Mouse (Mus musculus) kidney, embryonic 14.5 days (tissue): ENCODE results near the gene Kcna2. TPM values are rescaled to one million over a fixed set of nuclear protein-coding genes. Genes with fewer than 3 reads are reported as not detected.

Experiments
- ATAC-seq: fragments of 200-750 bp; cut with Nextera tagmentation; 2 replicates; pipeline ENCODE4 v1.8.0; 2017; ENCODE audit warnings: moderate number of reproducible peaks, mild to moderate bottlenecking, moderate TSS enrichment, moderate library complexity; ENCODE audit not compliant: low FRiP score, low TSS enrichment
- H3K27ac ChIP-seq: fragments of 300-500 bp; sonication (generic); 2 replicates; pipeline ENCODE4 v1.5.1; 2014; ENCODE audit warnings: low read depth, mild to moderate bottlenecking, low read length, moderate library complexity, mixed read lengths
- H3K27me3 ChIP-seq: fragments of 300-500 bp; sonication (generic); 2 replicates; pipeline ENCODE4 v1.6.1; 2014; ENCODE audit warnings: mild to moderate bottlenecking, low read length; ENCODE audit not compliant: control insufficient read depth, insufficient read depth
- H3K36me3 ChIP-seq: fragments of 300-500 bp; sonication (generic); 2 replicates; pipeline ENCODE4 v1.6.1; 2014; ENCODE audit warnings: low read length, mixed read lengths; ENCODE audit not compliant: control insufficient read depth, insufficient read depth
- H3K4me1 ChIP-seq: fragments of 300-500 bp; sonication (generic); 2 replicates; pipeline ENCODE4 v1.6.1; 2014; ENCODE audit warnings: low read length, mixed read lengths; ENCODE audit not compliant: control insufficient read depth, insufficient read depth
- H3K4me2 ChIP-seq: fragments of 300-500 bp; sonication (generic); replicated peaks from 2 replicates; pipeline ENCODE4 v1.6.1; 2014; ENCODE audit warnings: low read depth, mild to moderate bottlenecking, low read length
- H3K4me3 ChIP-seq: fragments of 300-500 bp; sonication (generic); 2 replicates; pipeline ENCODE4 v1.5.1; 2014; ENCODE audit warnings: mild to moderate bottlenecking, low read length
- H3K9ac ChIP-seq: fragments of 300-500 bp; sonication (generic); 2 replicates; pipeline ENCODE4 v1.6.1; 2014; ENCODE audit warnings: low read depth, mild to moderate bottlenecking, low read length, moderate library complexity
- H3K9me3 ChIP-seq: fragments of 300-500 bp; sonication (generic); 2 replicates; pipeline ENCODE4 v1.6.1; 2016; ENCODE audit warnings: low read length; ENCODE audit not compliant: control insufficient read depth
- WGBS: fragments of 180-500 bp; shearing (Covaris S2); extraction: QIAGEN DNeasy Blood & Tissue Kit; methylation state at CpG from one replicate; pipeline ENCODE4 v1.1.7; 2014; 5-methylcytosine and 5-hydroxymethylcytosine counted together
- polyA plus RNA-seq: library from polyadenylated mRNA; unstranded; fragments of >200 nt; fragmentation: Nextera tagmentation; extraction: Ambion mirVana; gene quantifications from 2 replicates; pipeline ENCODE4 v1.2.1, GENCODE M21; 2014

Gene Kcna2
- polyA plus RNA-seq, 1 experiment from 2014 or later = 0.08 TPM

- Histone ChIP-seq H3K27me3 (no peaks in the 10 kb centered on the region), H3K4me3 (no peak overlapping the region), H3K27ac (no peak overlapping the region), H3K9ac (no peak overlapping the region), H3K9me3 (no peaks in the 10 kb centered on the region), H3K4me2 (no peak overlapping the region), H3K36me3 (no peaks in the 10 kb centered on the region), H3K4me1 (no peaks in the 10 kb centered on the region)
- ATAC-seq = no peak
- 85% methylated on average over 11 of the region's 11 CpGs for WGBS
These were observed 53.1 kb downstream of the Kcna2 start for GRCm38 (mm10) chr3:107153772-107154655.

- peaks cover 8% of the 10 kb centered on the region for H3K27me3 ChIP-seq
- no peaks in the 10 kb centered on the region for H3K36me3 ChIP-seq
- no peak overlapping the region for H3K4me2 ChIP-seq
- H3K27ac ChIP-seq = no peak overlapping the region
- peaks cover 3% of the 10 kb centered on the region; the same call in 1 of the 2 replicates for H3K4me1 ChIP-seq
- 92% methylated on average over 7 of the region's 7 CpGs for WGBS
- no peak overlapping the region for H3K9ac ChIP-seq
- H3K9me3 ChIP-seq = no peaks in the 10 kb centered on the region
- no peak overlapping the region for H3K4me3 ChIP-seq
- no peak for ATAC-seq
These were observed 57.9 kb downstream of the Kcna2 start for GRCm38 (mm10) chr3:107158856-107159255.

GRCm38 (mm10) chr3:107159418-107159817 is 58.5 kb downstream of the Kcna2 start:
- H3K4me3 ChIP-seq = no peak overlapping the region
- WGBS = 62% methylated on average over 3 of the region's 3 CpGs
- no peak overlapping the region for H3K27ac ChIP-seq
- no peaks in the 10 kb centered on the region for H3K9me3 ChIP-seq
- no peaks in the 10 kb centered on the region for H3K36me3 ChIP-seq
- H3K27me3 ChIP-seq = peaks cover 8% of the 10 kb centered on the region
- H3K4me2 ChIP-seq = peak overlapping the region; percentile 48
- no peak overlapping the region for H3K9ac ChIP-seq
- ATAC-seq = no peak
- peaks cover 3% of the 10 kb centered on the region; the same call in 1 of the 2 replicates for H3K4me1 ChIP-seq

GRCm38 (mm10) chr3:107159859-107160324 is 58.9 kb downstream of the Kcna2 start:
- Histone ChIP-seq H3K36me3 (no peaks in the 10 kb centered on the region), H3K9ac (no peak overlapping the region), H3K4me2 (peak overlapping the region; percentile 48), H3K27me3 (peaks cover 8% of the 10 kb centered on the region), H3K4me3 (peak overlapping the region; percentile 22), H3K27ac (no peak overlapping the region), H3K4me1 (peaks cover 3% of the 10 kb centered on the region; the same call in 1 of the 2 replicates), H3K9me3 (no peaks in the 10 kb centered on the region)
- ATAC-seq = peak; percentile 69; the same call in 1 of the 2 replicates
- 1% methylated on average over 17 of the region's 17 CpGs for WGBS

GRCm38 (mm10) chr3:107162741-107163140 is 61.8 kb downstream of the Kcna2 start:
- Histone ChIP-seq H3K27me3 (peaks cover 8% of the 10 kb centered on the region), H3K36me3 (no peaks in the 10 kb centered on the region), H3K4me3 (no peak overlapping the region), H3K4me1 (peaks cover 3% of the 10 kb centered on the region; the same call in 1 of the 2 replicates), H3K9ac (no peak overlapping the region), H3K9me3 (no peaks in the 10 kb centered on the region), H3K4me2 (no peak overlapping the region), H3K27ac (no peak overlapping the region)
- ATAC-seq = no peak
- WGBS = 88% methylated on average over 2 of the region's 2 CpGs

Other genes with a start within 250 kb of the Kcna2 start
- 0.91 and 1.6 TPM in 2 replicates for gene Kcna3, start 65.0 kb upstream of the Kcna2 start, polyA plus RNA-seq
- gene Kcna10, start 81.9 kb downstream of the Kcna2 start, polyA plus RNA-seq = not detected in 2 replicates
- gene Cym, start 120.6 kb downstream of the Kcna2 start, polyA plus RNA-seq = not detected in 2 replicates
- gene A630076J17Rik, start 129.5 kb downstream of the Kcna2 start, polyA plus RNA-seq = not detected in 2 replicates
- gene Prok1, start 138.6 kb downstream of the Kcna2 start, polyA plus RNA-seq = 0.09 TPM in 1 of 2 replicates, not detected in the other
- gene Lamtor5, start 177.7 kb downstream of the Kcna2 start, polyA plus RNA-seq = 190 and 230 TPM in 2 replicates
- gene Slc16a4, start 190.1 kb downstream of the Kcna2 start, polyA plus RNA-seq = 4.4 and 5.1 TPM in 2 replicates
- 20.9 and 21.0 TPM in 2 replicates for gene Rbm15, start 232.5 kb downstream of the Kcna2 start, polyA plus RNA-seq